Mouse (Mus musculus) myocyte (in vitro differentiated cells): ENCODE results near the gene Cd6. TPM values are rescaled to one million over a fixed set of nuclear protein-coding genes. Genes with fewer than 3 reads are reported as not detected.
A peak's percentile ranks its signal among the peaks of the same experiment; 100 is the strongest.

ENCODE experiments used
- H3K27me3 ChIP-seq: one replicate; pipeline ENCODE4 v1.6.1; 2011; ENCODE audit not compliant: control insufficient read depth, insufficient read depth, insufficient read length
- H3K36me3 ChIP-seq: one replicate; pipeline ENCODE4 v1.6.1; 2011; ENCODE audit not compliant: control insufficient read depth, insufficient read depth
- H3K4me2 ChIP-seq: one replicate; pipeline ENCODE4 v1.6.1; 2011; ENCODE audit warnings: low read depth, control low read depth
- H3K4me3 ChIP-seq: one replicate; pipeline ENCODE4 v1.5.1; 2011; ENCODE audit warnings: mild to moderate bottlenecking, control low read depth, moderate library complexity
- H3K79me2 ChIP-seq: one replicate; pipeline ENCODE4 v1.6.1; 2011; ENCODE audit not compliant: control insufficient read depth, insufficient read depth
- H3ac ChIP-seq: one replicate; pipeline ENCODE4 v1.6.1; 2011; ENCODE audit not compliant: control insufficient read depth, insufficient read length
- CEBPB ChIP-seq: IDR thresholded peaks from 2 replicates; pipeline ENCODE4 v1.6.1; 2011; ENCODE audit warnings: mild to moderate bottlenecking, moderate library complexity; ENCODE audit not compliant: poor library complexity, insufficient read depth, severe bottlenecking
- E2F4 ChIP-seq: IDR thresholded peaks from one replicate; pipeline ENCODE4 v1.6.1; 2011; ENCODE audit warnings: mild to moderate bottlenecking, control low read depth, moderate library complexity; ENCODE audit not compliant: insufficient read depth
- MAX ChIP-seq: IDR thresholded peaks from one replicate; pipeline ENCODE4 v1.6.1; 2011; ENCODE audit warnings: low read depth, mild to moderate bottlenecking, control low read depth
- MYOD1 ChIP-seq, 3 experiments: IDR thresholded peaks; one replicate each; pipeline ENCODE4 v1.6.1; 2011; ENCODE audit warnings: control low read depth in 2 of 3, low read depth in 2 of 3, mild to moderate bottlenecking in 2 of 3, moderate library complexity in 1 of 3; ENCODE audit not compliant: insufficient read length in 2 of 3, control insufficient read depth in 1 of 3
- MYOG ChIP-seq, 3 experiments: IDR thresholded peaks; one replicate each; pipeline ENCODE4 v1.6.1; 2011; ENCODE audit warnings: control low read depth in 2 of 3, low read depth in 2 of 3, mild to moderate bottlenecking in 2 of 3; ENCODE audit not compliant: insufficient read length in 2 of 3, control insufficient read depth in 1 of 3, insufficient read depth in 1 of 3
- POLR2A ChIP-seq: IDR thresholded peaks from one replicate; pipeline ENCODE4 v1.6.1; 2011; ENCODE audit warnings: low read depth, mild to moderate bottlenecking, control low read depth, moderate library complexity; ENCODE audit not compliant: insufficient read length
- POLR2AphosphoS2 ChIP-seq: IDR thresholded peaks from one replicate; pipeline ENCODE4 v1.6.1; 2011; ENCODE audit warnings: low read depth, control low read depth; ENCODE audit not compliant: insufficient read length
- REST ChIP-seq: IDR thresholded peaks from one replicate; pipeline ENCODE4 v1.6.1; 2011; ENCODE audit warnings: mild to moderate bottlenecking, control low read depth, moderate library complexity; ENCODE audit not compliant: insufficient read depth, insufficient read length
- SRF ChIP-seq: IDR thresholded peaks from one replicate; pipeline ENCODE4 v1.6.1; 2011; ENCODE audit warnings: low read depth; ENCODE audit not compliant: control insufficient read depth, insufficient read length
- TCF12 ChIP-seq: IDR thresholded peaks from one replicate; pipeline ENCODE4 v1.6.1; 2011; ENCODE audit warnings: mild to moderate bottlenecking, control low read depth; ENCODE audit not compliant: poor library complexity, insufficient read depth, severe bottlenecking
- TCF3 ChIP-seq: IDR thresholded peaks from one replicate; pipeline ENCODE4 v1.6.1; 2011; ENCODE audit warnings: low read depth, control low read depth; ENCODE audit not compliant: insufficient read length
- USF1 ChIP-seq: IDR thresholded peaks from one replicate; pipeline ENCODE4 v1.6.1; 2011; ENCODE audit warnings: low read depth, mild to moderate bottlenecking, control low read depth, moderate library complexity
- polyA plus RNA-seq: library from polyadenylated mRNA; unstranded; fragments of >200 nt; fragmentation: generic; extraction: Trizol; gene quantifications from one replicate; pipeline ENCODE4 v1.2.1, GENCODE M21; 2012; ENCODE audit warnings: missing spikeins

Gene Cd6
- polyA plus RNA-seq, 1 experiment = not detected

GRCm38 (mm10) chr19:10869886-10870527, 40.1 kb upstream of the Cd6 start, which contains the start of gene Tmem132a:
Tmem132a (minus strand) TSS chr19:10869940.
- H3ac ChIP-seq = peak within 1 kb of the TSS; percentile 55
- H3K79me2 ChIP-seq = peaks cover 31% of the 10 kb centered on the region
- no peak for TF ChIP-seq POLR2A
- no peak for TF ChIP-seq SRF
- no peak for TF ChIP-seq MAX
- no peaks in the 10 kb centered on the region for H3K27me3 ChIP-seq
- peaks cover 28% of the 10 kb centered on the region for H3K36me3 ChIP-seq
- peak within 1 kb of the TSS; percentile 83 for H3K4me2 ChIP-seq
- peak within 1 kb of the TSS; percentile 76 for H3K4me3 ChIP-seq

DNA sequence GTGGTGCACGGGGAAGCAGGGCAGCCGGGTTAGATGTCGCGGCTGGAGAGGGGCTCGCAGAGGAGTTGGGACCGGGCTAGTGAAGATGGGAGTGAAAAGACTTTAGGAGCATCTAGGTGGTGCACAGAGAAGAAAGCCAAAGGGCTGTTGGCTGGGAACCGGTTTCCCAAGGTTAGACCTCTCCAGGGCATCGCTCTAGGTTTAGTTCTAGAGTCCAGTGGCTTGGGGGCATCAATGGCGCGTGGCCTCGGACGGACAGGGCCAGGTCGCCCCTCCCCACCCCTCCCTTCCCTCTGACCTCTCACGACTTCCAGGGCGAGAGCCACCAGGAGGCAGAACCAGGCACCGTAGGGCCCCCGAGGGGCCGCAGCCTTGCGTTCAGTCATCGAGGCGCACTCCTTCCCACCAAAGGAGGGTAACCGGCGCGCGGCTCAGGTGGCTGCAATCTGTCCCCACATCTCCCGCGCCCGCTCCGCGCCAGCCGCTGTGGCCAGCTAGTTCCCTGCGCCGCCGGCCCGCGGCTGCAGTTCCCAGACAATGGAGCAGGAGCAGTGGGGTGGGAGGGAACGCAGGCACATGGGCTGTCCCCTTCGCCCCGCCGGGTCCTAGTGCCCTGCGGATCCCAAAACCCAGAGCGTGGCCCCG, 39.5 kb upstream of the Cd6 start:
- H3K4me2 ChIP-seq = peak overlapping the region; percentile 83
- TF ChIP-seq CEBPB (no peak), MYOG (IDR thresholded peaks at IDR 0.05; ENCODE audit: control insufficient read depth in 1 of 3, insufficient read depth in 1 of 3, insufficient read length in 2 of 3, low read depth in 2 of 3) (peak in 2 of 3 experiments; percentile 44 to 76), REST (no peak), TCF3 (peak; percentile 8), POLR2AphosphoS2 (peak; percentile 98), SRF (peak; percentile 42), USF1 (peak; percentile 77), E2F4 (no peak), MYOD1 (IDR thresholded peaks at IDR 0.05; ENCODE audit: control insufficient read depth in 1 of 3, insufficient read length in 2 of 3, low read depth in 2 of 3) (peak in 1 of 3 experiments; percentile 54), TCF12 (no peak), MAX (peak; percentile 37), POLR2A (peak; percentile 99)
- H3K4me3 ChIP-seq = peak overlapping the region; percentile 76
- H3K79me2 ChIP-seq = peaks cover 25% of the 10 kb centered on the region
- H3K27me3 ChIP-seq = no peaks in the 10 kb centered on the region
- peaks cover 35% of the 10 kb centered on the region for H3K36me3 ChIP-seq
- peak overlapping the region; percentile 55 for H3ac ChIP-seq

DNA sequence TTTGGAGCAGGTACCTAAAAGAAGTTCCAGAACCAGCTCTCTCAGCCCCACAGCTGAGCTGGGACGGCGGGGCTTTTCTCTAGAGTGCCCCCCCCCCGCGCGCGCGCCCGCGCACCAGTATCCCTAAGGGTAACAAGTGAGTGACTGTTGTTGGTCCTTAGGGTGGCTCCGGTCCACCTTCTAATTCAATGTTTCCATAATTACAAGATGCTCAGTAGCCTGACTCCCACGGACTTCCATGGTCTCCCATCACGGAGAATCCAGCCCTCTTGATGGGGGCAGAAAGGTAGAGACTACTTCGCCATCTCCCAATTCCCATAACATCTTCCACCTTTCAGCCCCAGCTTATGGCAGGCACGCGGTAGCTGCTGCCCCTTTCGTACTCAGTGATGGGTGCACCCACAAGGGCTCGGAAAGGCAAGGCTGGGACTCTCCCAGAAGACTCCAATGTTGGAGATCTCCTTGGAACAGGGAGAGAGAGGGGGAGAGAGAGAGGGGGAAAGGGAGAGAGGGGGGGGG, 38.8 kb upstream of the Cd6 start:
- peak overlapping the region; percentile 83 for H3K4me2 ChIP-seq
- peak overlapping the region; percentile 55 for H3ac ChIP-seq
- H3K79me2 ChIP-seq = peaks cover 23% of the 10 kb centered on the region
- no peaks in the 10 kb centered on the region for H3K27me3 ChIP-seq
- peaks cover 32% of the 10 kb centered on the region for H3K36me3 ChIP-seq
- no peak for TF ChIP-seq USF1
- H3K4me3 ChIP-seq = peak overlapping the region; percentile 76

DNA sequence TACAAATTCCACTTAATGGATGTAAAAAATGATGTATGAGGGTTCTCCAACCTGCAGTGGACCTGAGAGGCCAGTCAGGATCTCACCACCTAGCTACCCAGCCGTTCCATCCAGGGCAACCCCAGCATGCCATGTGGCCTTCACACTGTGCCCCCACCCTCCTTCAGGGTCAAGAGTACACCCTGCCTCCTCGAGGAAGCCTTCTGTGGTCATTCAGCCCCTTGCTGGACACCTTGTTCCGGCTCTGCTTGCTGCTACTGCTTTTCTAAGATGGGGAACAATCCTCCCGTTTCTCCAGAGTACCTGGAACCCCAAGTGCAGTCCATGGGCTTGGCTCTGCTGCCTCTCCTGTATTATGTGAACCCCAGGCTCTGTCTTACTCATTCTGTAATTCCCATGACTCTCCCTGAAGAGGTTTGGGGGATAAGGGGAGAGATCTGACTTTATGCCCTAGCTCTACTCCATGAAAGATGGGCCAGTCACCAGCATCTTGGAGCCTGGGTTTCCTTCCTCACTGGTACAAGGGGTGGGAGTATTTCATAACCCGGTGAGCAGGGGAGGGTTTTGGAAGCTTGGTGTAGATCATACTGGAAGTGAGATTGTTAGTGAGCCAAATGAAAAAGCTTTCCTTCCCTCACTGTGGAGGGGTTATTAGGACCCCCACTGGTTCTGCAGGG, 38.2 kb upstream of the Cd6 start:
- H3K79me2 ChIP-seq = peaks cover 23% of the 10 kb centered on the region
- H3K27me3 ChIP-seq = no peaks in the 10 kb centered on the region
- peak overlapping the region; percentile 76 for H3K4me3 ChIP-seq
- H3K4me2 ChIP-seq = peak overlapping the region; percentile 83
- no peak for TF ChIP-seq MYOD1 (IDR thresholded peaks at IDR 0.05; ENCODE audit: control insufficient read depth in 1 of 3, insufficient read length in 2 of 3, low read depth in 2 of 3)
- H3K36me3 ChIP-seq = peaks cover 27% of the 10 kb centered on the region
- H3ac ChIP-seq = peak overlapping the region; percentile 55

DNA sequence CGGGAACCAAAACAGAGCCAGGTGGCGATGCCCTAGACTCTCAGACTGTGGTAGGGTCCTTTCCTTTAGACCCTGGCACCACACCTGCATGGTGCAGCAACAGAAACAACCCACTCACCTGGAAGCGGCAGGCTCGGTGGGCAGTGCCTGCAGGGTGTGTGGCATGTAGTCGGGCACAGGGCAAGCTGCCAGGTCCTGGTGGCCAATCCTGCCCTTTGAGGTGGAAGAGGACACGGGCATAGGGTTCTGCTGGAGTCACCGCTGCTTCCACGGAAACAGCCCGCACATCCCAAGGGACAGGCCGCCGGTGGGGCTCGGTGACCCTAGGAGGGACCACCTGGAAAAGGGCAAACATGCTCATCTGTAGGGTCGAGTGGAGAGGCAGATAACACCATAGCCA, 36.5 kb upstream of the Cd6 start:
- Histone ChIP-seq H3K79me2 (peaks cover 23% of the 10 kb centered on the region), H3K27me3 (no peaks in the 10 kb centered on the region), H3K4me3 (no peak overlapping the region), H3ac (no peak overlapping the region), H3K36me3 (peaks cover 31% of the 10 kb centered on the region), H3K4me2 (no peak overlapping the region)
- TF ChIP-seq MAX (no peak), SRF (no peak), MYOG (IDR thresholded peaks at IDR 0.05; ENCODE audit: control insufficient read depth in 1 of 3, insufficient read depth in 1 of 3, insufficient read length in 2 of 3, low read depth in 2 of 3) (no peak), E2F4 (no peak), USF1 (no peak), CEBPB (no peak), TCF3 (no peak), TCF12 (no peak), REST (no peak), MYOD1 (IDR thresholded peaks at IDR 0.05; ENCODE audit: control insufficient read depth in 1 of 3, insufficient read length in 2 of 3, low read depth in 2 of 3) (no peak), POLR2AphosphoS2 (no peak), POLR2A (no peak)
